13 mouse cellular contexts compared by ENCODE assay signal in the genomic region with DNA sequence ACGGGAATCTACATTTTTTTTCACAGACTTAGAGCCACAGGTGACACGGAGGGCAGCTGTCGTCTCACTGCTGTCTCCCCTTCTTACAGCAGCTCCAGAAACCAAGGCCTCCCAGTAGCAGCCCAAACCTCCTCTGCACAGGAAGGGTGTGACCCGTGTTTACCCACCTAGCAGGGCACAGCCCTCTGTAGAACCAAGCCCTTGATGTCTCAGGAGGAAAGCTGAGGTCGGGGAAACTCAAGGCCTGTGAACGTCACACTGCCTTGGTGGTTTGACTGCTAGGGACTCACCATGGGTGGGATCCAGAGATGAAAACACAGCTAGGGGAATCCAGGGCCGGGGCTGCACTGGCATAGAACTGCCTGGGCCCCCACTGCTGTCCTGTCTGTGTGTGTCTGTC. TPM values are rescaled to one million over a fixed set of nuclear protein-coding genes. Genes with fewer than 3 reads are reported as not detected.
A peak's percentile ranks its signal among the peaks of the same experiment; 100 is the strongest.
DNase-seq lines count a peak whose midpoint lies in the region; ATAC-seq and TF ChIP-seq lines count a peak whose summit lies in the region.
"Had no signal": no experiment of that assay in that cellular context is flagged by ENCODE, and none has a peak within 500 bp of the region (broad histone marks: within the 10 kb centered on the region; RNA-seq: fewer than 3 reads in every experiment).

No protein-coding gene starts in this region.

- H3K4me1 ChIP-seq in heart, postnatal 0 days (ENCODE audit: control insufficient read depth, insufficient read depth), result no peaks in the 10 kb centered on the region
- H3K4me1 ChIP-seq in heart, embryonic 12.5 days (replicated peaks), result peaks cover 7% of the 10 kb centered on the region; the same call in 1 of the 2 replicates
- H3K4me1 ChIP-seq in thymus, adult 2 months (replicated peaks; ENCODE audit: control insufficient read depth, insufficient read depth, low read length), result peaks cover 32% of the 10 kb centered on the region

- H3K27me3 ChIP-seq in heart, postnatal 0 days (ENCODE audit: control insufficient read depth, insufficient read depth, low read length), result no peaks in the 10 kb centered on the region; the same call in 1 of the 2 replicates
- H3K27me3 ChIP-seq in heart, embryonic 12.5 days (replicated peaks), result no peaks in the 10 kb centered on the region
- no peaks in the 10 kb centered on the region for H3K27me3 ChIP-seq in thymus, adult 2 months (ENCODE audit: control insufficient read depth, insufficient read depth, low read length)
- H3K27me3 ChIP-seq: liver, embryonic 15.5 days had no signal

- no peak for TF ChIP-seq CTCF in heart, postnatal 0 days (IDR thresholded peaks at IDR 0.05; ENCODE audit: low read depth)
- no peak for TF ChIP-seq CTCF in thymus, adult 2 months (IDR thresholded peaks at IDR 0.05; ENCODE audit: borderline replicate concordance, control insufficient read depth, extremely low read depth, insufficient read depth, low read length, poor library complexity)

- no peak overlapping the region for H3K4me3 ChIP-seq in heart, postnatal 0 days (ENCODE audit: low read depth, low read length)
- no peak overlapping the region for H3K4me3 ChIP-seq in heart, embryonic 12.5 days
- no peak overlapping the region for H3K4me3 ChIP-seq in thymus, adult 2 months (ENCODE audit: control insufficient read depth, insufficient read depth, low read length)
- H3K4me3 ChIP-seq: hindbrain, embryonic 10.5 days; liver, embryonic 15.5 days had no signal

- H3K9ac ChIP-seq in heart, postnatal 0 days (replicated peaks; ENCODE audit: low read depth, low read length), result no peak overlapping the region
- H3K9ac ChIP-seq in heart, embryonic 12.5 days, result no peak overlapping the region
- H3K9ac ChIP-seq: liver, embryonic 15.5 days had no signal

- TF ChIP-seq POLR2A in thymus, adult 2 months (IDR thresholded peaks at IDR 0.05; ENCODE audit: control insufficient read depth, extremely low read depth, insufficient read depth, low read length, poor library complexity), result 0 out of 2 replicates have a peak, but pooled peaks have one; percentile 37

- peak overlapping the region; percentile 7; the same call in 1 of the 2 replicates for H3K27ac ChIP-seq in heart, postnatal 0 days (ENCODE audit: low read depth)
- H3K27ac ChIP-seq in heart, embryonic 12.5 days (ENCODE audit: poor library complexity, severe bottlenecking), result no peak overlapping the region
- peak overlapping the region; percentile 84 for H3K27ac ChIP-seq in thymus, adult 2 months (ENCODE audit: control insufficient read depth, insufficient read depth, low read length)
- H3K27ac ChIP-seq: hindbrain, embryonic 10.5 days; kidney, postnatal 0 days; liver, embryonic 15.5 days had no signal

- 60% methylated on average over 7 of the region's 7 CpGs for WGBS in heart, postnatal 0 days
- 66% methylated on average over 7 of the region's 7 CpGs for WGBS in heart, embryonic 12.5 days
- WGBS in thymus, adult 2 months, result 4% methylated on average over 7 of the region's 7 CpGs

- no peak overlapping the region for H3K4me2 ChIP-seq in heart, postnatal 0 days (ENCODE audit: low read depth, low read length)
- no peak overlapping the region for H3K4me2 ChIP-seq in heart, embryonic 12.5 days
- H3K4me2 ChIP-seq: liver, embryonic 15.5 days had no signal

- H3K36me3 ChIP-seq in heart, postnatal 0 days (replicated peaks; ENCODE audit: control insufficient read depth, insufficient read depth, low read length), result no peaks in the 10 kb centered on the region
- no peaks in the 10 kb centered on the region for H3K36me3 ChIP-seq in heart, embryonic 12.5 days
- H3K36me3 ChIP-seq in thymus, adult 2 months (ENCODE audit: control insufficient read depth, insufficient read depth, low read length), result no peaks in the 10 kb centered on the region
- H3K36me3 ChIP-seq: hindbrain, embryonic 10.5 days; liver, embryonic 15.5 days had no signal

- no peaks in the 10 kb centered on the region for H3K9me3 ChIP-seq in heart, postnatal 0 days (replicated peaks; ENCODE audit: control insufficient read depth, low read length)
- H3K9me3 ChIP-seq in heart, embryonic 12.5 days (replicated peaks), result no peaks in the 10 kb centered on the region
- H3K9me3 ChIP-seq: hindbrain, embryonic 10.5 days; liver, embryonic 15.5 days had no signal

- ATAC-seq in heart, postnatal 0 days (ENCODE audit: insufficient read depth, low read depth), result no peak
- ATAC-seq in heart, embryonic 12.5 days (ENCODE audit: insufficient number of reproducible peaks, low FRiP score), result no peak

- DNase-seq in heart, postnatal 0 days (ENCODE audit: low spot score), result no peak
- peak; percentile 96 for DNase-seq in T-cell, adult 2 months (ENCODE audit: low spot score)
- DNase-seq in naive thymus-derived CD4-positive, alpha-beta T cell, adult 2 months (ENCODE audit: low read depth), result peak; percentile 94
- peak; percentile 76 for DNase-seq in thymus, adult 2 months
- DNase-seq in embryo, embryonic 10 days (ENCODE audit: low spot score), result no peak
- no peak for DNase-seq in adrenal gland, adult (ENCODE audit: inconsistent age in 2 of 2, low spot score in 1 of 2)
- DNase-seq in kidney, postnatal 14 days, result no peak
- DNase-seq: gastrocnemius, postnatal 14 days had no signal

- no peak for TF ChIP-seq EP300 in heart, postnatal 0 days (IDR thresholded peaks at IDR 0.05; ENCODE audit: low read depth)

RNA-seq across cellular contexts. Expression of a gene that starts 9.0 kb away (rescaled TPM):
- total RNA-seq in heart, postnatal 0 days (2014; rRNA removed; ENCODE audit: low replicate concordance), result 27.7 and 29.9 TPM in 2 replicates
- polyA plus RNA-seq in heart, postnatal 0 days (2015; fragmentation: Nextera tagmentation; extraction: Ambion mirVana), result 11.8 and 13.2 TPM in 2 replicates
- polyA plus RNA-seq in heart, embryonic 12.5 days (2016; fragmentation: Nextera tagmentation; extraction: Ambion mirVana), result 35.1 and 41.5 TPM in 2 replicates
- polyA plus RNA-seq in thymus, adult 2 months (2012; rRNA removed), result 52.7 and 57.5 TPM in 2 replicates

RNA-seq across cellular contexts. Expression of a gene that starts 19.3 kb away (rescaled TPM):
- total RNA-seq in heart, postnatal 0 days (2014; rRNA removed; ENCODE audit: low replicate concordance), result not detected in 2 replicates
- 0.10 TPM in 1 of 2 replicates, not detected in the other for polyA plus RNA-seq in heart, postnatal 0 days (2015; fragmentation: Nextera tagmentation; extraction: Ambion mirVana)
- polyA plus RNA-seq in heart, embryonic 12.5 days (2016; fragmentation: Nextera tagmentation; extraction: Ambion mirVana), result 0.26 TPM in 1 of 2 replicates, not detected in the other
- polyA plus RNA-seq in thymus, adult 2 months (2012; rRNA removed), result not detected in 2 replicates
- total RNA-seq: gastrocnemius, postnatal 14 days had no signal
- polyA plus RNA-seq: C2C12; kidney, postnatal 0 days; liver, embryonic 15.5 days had no signal

Comparison
In these comparisons a context has a peak if more than half of its experiments do, and no peak if none do; other contexts are left out.
1. DNase-seq: peak in T-cell, adult 2 months (single experiment), naive thymus-derived CD4-positive, alpha-beta T cell, adult 2 months (single experiment) and thymus, adult 2 months (single experiment); none in heart, postnatal 0 days (single experiment), embryo, embryonic 10 days (single experiment), adrenal gland, adult (0 of 2) and kidney, postnatal 14 days (single experiment).